Mouse (Mus musculus): ENCODE results near the gene Tex48.

Gene Tex48

GRCm38 (mm10) chr4:63605968-63606367 is 16.3 kb downstream of the Tex48 start:
- TF ChIP-seq GATA4 (IDR thresholded peaks at IDR 0.05; ENCODE audit: insufficient replicate concordance, low read length), result no peak

GRCm38 (mm10) chr4:63605545-63605944 is 16.7 kb downstream of the Tex48 start:
- TF ChIP-seq GATA4 (IDR thresholded peaks at IDR 0.05; ENCODE audit: insufficient replicate concordance, low read length), result no peak

GRCm38 (mm10) chr4:63604945-63605344 is 17.3 kb downstream of the Tex48 start, which contains the start of gene Gm11213:
Gene Gm11213 (minus strand): TSS chr4:63605261.
- no peak for TF ChIP-seq GATA4 (IDR thresholded peaks at IDR 0.05; ENCODE audit: insufficient replicate concordance, low read length)

GRCm38 (mm10) chr4:63601263-63601662 is 21.0 kb downstream of the Tex48 start:
- TF ChIP-seq GATA4 (IDR thresholded peaks at IDR 0.05; ENCODE audit: insufficient replicate concordance, low read length), result no peak

- TF ChIP-seq GATA4 (IDR thresholded peaks at IDR 0.05; ENCODE audit: insufficient replicate concordance, low read length), result no peak
These were observed 21.4 kb downstream of the Tex48 start for GRCm38 (mm10) chr4:63600786-63601185.

- TF ChIP-seq GATA4 (IDR thresholded peaks at IDR 0.05; ENCODE audit: insufficient replicate concordance, low read length), result no peak
These were observed 26.2 kb downstream of the Tex48 start for GRCm38 (mm10) chr4:63596010-63596409.

- no peak for TF ChIP-seq GATA4 (IDR thresholded peaks at IDR 0.05; ENCODE audit: insufficient replicate concordance, low read length)
These were observed 27.0 kb downstream of the Tex48 start for GRCm38 (mm10) chr4:63595259-63595658.

- no peak for TF ChIP-seq GATA4 (IDR thresholded peaks at IDR 0.05; ENCODE audit: insufficient replicate concordance, low read length)
These were observed 27.6 kb downstream of the Tex48 start for GRCm38 (mm10) chr4:63594459-63595110.

- no peak for TF ChIP-seq GATA4 (IDR thresholded peaks at IDR 0.05; ENCODE audit: insufficient replicate concordance, low read length)
These were observed 31.7 kb downstream of the Tex48 start for GRCm38 (mm10) chr4:63590538-63590937.

- no peak for TF ChIP-seq GATA4 (IDR thresholded peaks at IDR 0.05; ENCODE audit: insufficient replicate concordance, low read length)
These were observed 32.2 kb downstream of the Tex48 start for GRCm38 (mm10) chr4:63589987-63590386.

- no peak for TF ChIP-seq GATA4 (IDR thresholded peaks at IDR 0.05; ENCODE audit: insufficient replicate concordance, low read length)
These were observed 36.0 kb downstream of the Tex48 start for GRCm38 (mm10) chr4:63586240-63586639.

GRCm38 (mm10) chr4:63585216-63585615 is 37.0 kb downstream of the Tex48 start:
- TF ChIP-seq GATA4 (IDR thresholded peaks at IDR 0.05; ENCODE audit: insufficient replicate concordance, low read length), result no peak

GRCm38 (mm10) chr4:63582580-63582979 is 39.6 kb downstream of the Tex48 start:
- TF ChIP-seq GATA4 (IDR thresholded peaks at IDR 0.05; ENCODE audit: insufficient replicate concordance, low read length), result no peak

GRCm38 (mm10) chr4:63580078-63580477 is 42.1 kb downstream of the Tex48 start:
- TF ChIP-seq GATA4 (IDR thresholded peaks at IDR 0.05; ENCODE audit: insufficient replicate concordance, low read length), result no peak

- no peak for TF ChIP-seq GATA4 (IDR thresholded peaks at IDR 0.05; ENCODE audit: insufficient replicate concordance, low read length)
These were observed 42.6 kb downstream of the Tex48 start for GRCm38 (mm10) chr4:63579649-63580048.

- no peak for TF ChIP-seq GATA4 (IDR thresholded peaks at IDR 0.05; ENCODE audit: insufficient replicate concordance, low read length)
These were observed 49.6 kb downstream of the Tex48 start for GRCm38 (mm10) chr4:63572621-63573020.

- no peak for TF ChIP-seq GATA4 (IDR thresholded peaks at IDR 0.05; ENCODE audit: insufficient replicate concordance, low read length)
These were observed 51.9 kb downstream of the Tex48 start for GRCm38 (mm10) chr4:63570208-63570781.

Data from liver, adult (tissue).